9 mouse cellular contexts compared by ENCODE assay signal in the genomic region with DNA sequence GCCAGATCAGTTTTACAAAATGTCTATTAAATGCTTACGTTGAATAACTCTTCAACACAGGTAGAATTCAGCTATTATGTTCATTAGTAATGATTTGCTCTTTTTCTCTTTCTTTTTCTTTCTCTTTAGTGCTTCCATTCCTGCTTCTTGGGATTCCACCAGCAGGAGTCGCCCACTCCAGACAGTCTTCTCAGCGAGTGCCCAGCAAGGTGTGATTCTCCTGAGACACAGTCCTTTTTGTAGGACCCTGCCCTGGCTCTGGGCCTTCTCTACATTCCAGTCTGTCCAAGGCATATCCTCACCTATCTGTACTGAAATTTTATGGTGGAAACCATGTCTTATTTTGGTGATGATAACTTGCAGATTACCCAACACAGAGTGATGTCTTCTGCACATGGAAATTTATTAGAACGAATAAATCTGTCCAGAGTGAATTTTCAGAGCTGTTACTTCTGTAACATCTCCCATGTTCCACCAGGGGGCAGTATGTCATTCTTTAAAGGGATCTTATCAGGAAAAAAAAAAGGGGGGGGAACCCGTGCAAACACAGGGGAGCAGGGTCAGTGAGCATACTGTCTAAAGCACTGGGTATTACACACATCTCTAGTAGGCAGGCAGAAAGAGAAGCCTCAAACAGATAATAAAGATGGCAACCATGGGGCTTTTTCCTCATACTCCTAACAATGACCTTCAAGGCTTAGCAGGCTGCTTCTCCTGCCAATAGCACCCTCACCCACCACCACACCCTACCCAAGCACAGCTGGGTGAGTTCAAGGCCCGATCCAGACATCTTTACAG. TPM values are rescaled to one million over a fixed set of nuclear protein-coding genes. Genes with fewer than 3 reads are reported as not detected.
DNase-seq lines count a peak whose midpoint lies in the region; ATAC-seq and TF ChIP-seq lines count a peak whose summit lies in the region.
"Had no signal": no experiment of that assay in that cellular context is flagged by ENCODE, and none has a peak within 500 bp of the region (broad histone marks: within the 10 kb centered on the region; RNA-seq: fewer than 3 reads in every experiment).

No protein-coding gene starts in this region.

- H3K36me3 ChIP-seq in ES-E14 (ENCODE audit: control insufficient read depth, insufficient read depth, low read length, poor library complexity, severe bottlenecking): no peaks in the 10 kb centered on the region
- no peaks in the 10 kb centered on the region for H3K36me3 ChIP-seq in hindbrain, postnatal 0 days (ENCODE audit: insufficient read depth, low read length)
- H3K36me3 ChIP-seq: heart, embryonic 13.5 days had no signal

- in situ Hi-C loops in ES-E14 (cut with MboI; ENCODE audit: low sequenced_read_pairs in 2 of 2, unreplicated experiment in 2 of 2): loop anchor here (10.0 to 25.0 kb wide), 2 partner anchors 372 to 389 kb away; no protein-coding TSS in a partner anchor

- ATAC-seq in hindbrain, postnatal 0 days: 0 out of 2 replicates have a peak, but pooled peaks have one; percentile 45

- peak; percentile 6 for DNase-seq in gastrocnemius, adult 18-20 months (ENCODE audit: low spot score)
- no peak for DNase-seq in gastrocnemius, postnatal 14 days
- DNase-seq in ES-E14 (ENCODE audit: low read depth, low spot score): peak; percentile 63
- peak; percentile 83 for DNase-seq in hindbrain, postnatal 0 days (ENCODE audit: low spot score)
- peak; percentile 38 for DNase-seq in lung, postnatal 14 days
- no peak for DNase-seq in spleen, adult 12 weeks (ENCODE audit: low spot score)
- DNase-seq in right cerebral cortex, postnatal 25 days: no peak
- DNase-seq in testis, postnatal 10 days (ENCODE audit: low spot score): no peak

- 39% methylated on average over 6 of the region's 6 CpGs for WGBS in hindbrain, postnatal 0 days

- H3K9me3 ChIP-seq in ES-E14 (ENCODE audit: control insufficient read depth, insufficient read depth, low read depth, low read length): no peaks in the 10 kb centered on the region
- H3K9me3 ChIP-seq in hindbrain, postnatal 0 days (ENCODE audit: low read length): no peaks in the 10 kb centered on the region
- H3K9me3 ChIP-seq: heart, embryonic 13.5 days had no signal

- H3K4me1 ChIP-seq in ES-E14 (ENCODE audit: control insufficient read depth in 2 of 2, insufficient read depth in 2 of 2, low read length in 2 of 2, poor library complexity in 1 of 2): peaks cover 2 to 14% of the 10 kb centered on the region in 2 experiments; a peak in 3 of 4 replicates
- H3K4me1 ChIP-seq in hindbrain, postnatal 0 days (ENCODE audit: insufficient read depth, low read length): no peaks in the 10 kb centered on the region

- TF ChIP-seq CTCF in hindbrain, postnatal 0 days (IDR thresholded peaks at IDR 0.05; ENCODE audit: low read depth): peak; percentile 66

- H3K27me3 ChIP-seq in hindbrain, postnatal 0 days (ENCODE audit: insufficient read depth, low read length): no peaks in the 10 kb centered on the region
- H3K27me3 ChIP-seq: heart, embryonic 13.5 days had no signal

- no peak overlapping the region for H3K27ac ChIP-seq in ES-E14 (ENCODE audit: insufficient read depth, low read depth, low read length, poor library complexity, severe bottlenecking)
- H3K27ac ChIP-seq in hindbrain, postnatal 0 days: no peak overlapping the region
- H3K27ac ChIP-seq: heart, embryonic 13.5 days had no signal

- H3K4me2 ChIP-seq in hindbrain, postnatal 0 days (ENCODE audit: low read depth, low read length): no peak overlapping the region
- H3K4me2 ChIP-seq: heart, embryonic 13.5 days had no signal

- intact Hi-C loops in gastrocnemius, postnatal 14 days (cut with DNase I; ENCODE audit: low total_unique reads): loop anchor here (10.0 kb wide), 1 partner anchor 82 kb away; no protein-coding TSS in a partner anchor

- H3K4me3 ChIP-seq in ES-E14 (ENCODE audit: insufficient read depth in 1 of 2, low read depth in 1 of 2, low read length in 2 of 2, poor library complexity in 1 of 2, severe bottlenecking in 1 of 2): no peak overlapping the region
- no peak overlapping the region for H3K4me3 ChIP-seq in hindbrain, postnatal 0 days (ENCODE audit: low read length)
- H3K4me3 ChIP-seq: heart, embryonic 13.5 days had no signal

- H3K9ac ChIP-seq in ES-E14 (ENCODE audit: insufficient read depth, low read depth, low read length, poor library complexity, severe bottlenecking): no peak overlapping the region
- no peak overlapping the region for H3K9ac ChIP-seq in hindbrain, postnatal 0 days (replicated peaks; ENCODE audit: low read length)
- H3K9ac ChIP-seq: heart, embryonic 13.5 days had no signal

TF ChIP-seq in ES-E14, 5 proteins besides CTCF, POLR2A, EP300 and RAD21:
- TF ChIP-seq ZC3H11A (IDR thresholded peaks at IDR 0.05; ENCODE audit: borderline replicate concordance, low read depth, low read length) (peak; percentile 53), MAFK (IDR thresholded peaks at IDR 0.05; ENCODE audit: insufficient read depth, low read depth, low read length) (no peak), CHD2 (IDR thresholded peaks at IDR 0.05; ENCODE audit: low read depth, low read length) (no peak), ZNF384 (IDR thresholded peaks at IDR 0.05; ENCODE audit: low read depth, low read length) (peak; percentile 77), HCFC1 (IDR thresholded peaks at IDR 0.05; ENCODE audit: borderline replicate concordance, insufficient read depth, low read length) (no peak)

RNA-seq across cellular contexts. Expression of a gene that starts 37.4 kb away (rescaled TPM):
- under 1 TPM; 0.68 to 0.93 TPM for total RNA-seq in gastrocnemius, adult 18-20 months (2021)
- 1 to 10 TPM; 2.9 to 4.4 TPM for total RNA-seq in gastrocnemius, postnatal 14 days (2021)
- total RNA-seq in ES-E14 (2012; rRNA removed): 1.1 and 2.5 TPM in 2 replicates
- 10.0 and 13.5 TPM in 2 replicates for total RNA-seq in hindbrain, postnatal 0 days (2014; rRNA removed)
- 9.1 and 9.5 TPM in 2 replicates for polyA plus RNA-seq in hindbrain, postnatal 0 days (2015; fragmentation: Nextera tagmentation; extraction: Ambion mirVana)

RNA-seq across cellular contexts. Expression of a gene that starts 39.1 kb away (rescaled TPM):
- not detected for total RNA-seq in gastrocnemius, adult 18-20 months (2021)
- under 1 TPM; 0.40 to 0.51 TPM for total RNA-seq in gastrocnemius, postnatal 14 days (2021)
- total RNA-seq in ES-E14 (2012; rRNA removed): not detected in 2 replicates
- 0.26 TPM in 1 of 2 replicates, not detected in the other for total RNA-seq in hindbrain, postnatal 0 days (2014; rRNA removed)
- polyA plus RNA-seq in hindbrain, postnatal 0 days (2015; fragmentation: Nextera tagmentation; extraction: Ambion mirVana): 0.13 and 0.20 TPM in 2 replicates
- polyA plus RNA-seq: heart, embryonic 13.5 days had no signal

Comparison
In these comparisons a context has a peak if more than half of its experiments do, and no peak if none do; other contexts are left out.
1. DNase-seq: peak in gastrocnemius, adult 18-20 months (single experiment), ES-E14 (single experiment), hindbrain, postnatal 0 days (single experiment) and lung, postnatal 14 days (single experiment); none in gastrocnemius, postnatal 14 days (single experiment), spleen, adult 12 weeks (single experiment), right cerebral cortex, postnatal 25 days (single experiment) and testis, postnatal 10 days (single experiment).